Mouse (Mus musculus) CH12.LX (cell line): ENCODE data around the gene Inpp5a. TPM values are rescaled to one million over a fixed set of nuclear protein-coding genes. Genes with fewer than 3 reads are reported as not detected.

Experiments
- DNase-seq: peaks from one replicate; pipeline ENCODE4 v3.0.0-alpha.2; 2013; ENCODE audit errors: extremely low read depth
- H3K27ac ChIP-seq: 2 replicates; pipeline ENCODE4 v1.5.1; 2012; ENCODE audit warnings: low read depth, mild to moderate bottlenecking, control low read depth, moderate library complexity; ENCODE audit not compliant: insufficient read depth
- H3K27me3 ChIP-seq: replicated peaks from 2 replicates; pipeline ENCODE3; 2012; ENCODE audit warnings: inconsistent platforms
- H3K36me3 ChIP-seq, 2 experiments: replicated peaks in 1 of 2; 2 replicates each; pipeline versions ENCODE3 to v1.6.1; 2012; ENCODE audit warnings: inconsistent platforms in 1 of 2, low read length in 1 of 2, mild to moderate bottlenecking in 1 of 2, mixed read lengths in 1 of 2, moderate library complexity in 1 of 2; ENCODE audit not compliant: control insufficient read depth in 1 of 2, insufficient read depth in 1 of 2
- H3K4me1 ChIP-seq, 2 experiments: 2 replicates each; pipeline ENCODE4 v1.6.1; 2012; ENCODE audit warnings: inconsistent platforms in 1 of 2, moderate library complexity in 1 of 2; ENCODE audit not compliant: insufficient read depth in 2 of 2, control insufficient read depth in 1 of 2
- H3K4me2 ChIP-seq: 2 replicates; pipeline ENCODE4 v1.6.1; 2012; ENCODE audit warnings: low read depth, mild to moderate bottlenecking, control low read depth; ENCODE audit not compliant: poor library complexity, insufficient read depth, severe bottlenecking
- H3K4me3 ChIP-seq, 3 experiments: fragments of 150-350 bp in 1 of 3; sonication (generic) in 1 of 3; replicated peaks in 1 of 3; 2 replicates each; pipeline versions ENCODE3 to v1.5.1; 2011 to 2012; ENCODE audit warnings: low read depth in 2 of 3, low read length in 2 of 3, mild to moderate bottlenecking in 2 of 3, moderate library complexity in 2 of 3, control low read depth in 1 of 3, improper control_type of control experiment in 1 of 3, inconsistent platforms in 1 of 3, mixed read lengths in 1 of 3; ENCODE audit not compliant: poor library complexity in 1 of 3
- H3K79me2 ChIP-seq: replicated peaks from 2 replicates; pipeline ENCODE4 v1.6.1; 2012; ENCODE audit warnings: mild to moderate bottlenecking, moderate library complexity; ENCODE audit not compliant: control insufficient read depth, poor library complexity, insufficient read depth, severe bottlenecking; ENCODE audit errors: extremely low read depth
- H3K9ac ChIP-seq: 2 replicates; pipeline ENCODE4 v1.6.1; 2012; ENCODE audit warnings: low read depth, mild to moderate bottlenecking, control low read depth, moderate library complexity; ENCODE audit not compliant: insufficient read depth
- H3K9me3 ChIP-seq: replicated peaks from 2 replicates; pipeline ENCODE3; 2012; ENCODE audit warnings: low read length, inconsistent platforms, mixed read lengths
- EP300 ChIP-seq: IDR thresholded peaks from 2 replicates; pipeline ENCODE4 v1.6.1; 2011; ENCODE audit warnings: low read length, improper control_type of control experiment
- ETS1 ChIP-seq: conservative IDR thresholded peaks from 2 replicates; pipeline ENCODE4 v1.6.1; 2012; ENCODE audit warnings: low read depth, mild to moderate bottlenecking, inconsistent platforms, low read length, improper control_type of control experiment, moderate library complexity
- GABPA ChIP-seq: IDR thresholded peaks from 2 replicates; pipeline ENCODE4 v1.6.1; 2012; ENCODE audit warnings: low read depth, low read length, improper control_type of control experiment, inconsistent platforms; ENCODE audit not compliant: insufficient replicate concordance
- HCFC1 ChIP-seq: IDR thresholded peaks from 2 replicates; pipeline ENCODE4 v1.6.1; 2012; ENCODE audit warnings: low read depth, mild to moderate bottlenecking, inconsistent platforms, low read length, improper control_type of control experiment
- JUN ChIP-seq: IDR thresholded peaks from 2 replicates; pipeline ENCODE4 v1.6.1; 2011; ENCODE audit warnings: low read depth, mild to moderate bottlenecking, low read length, improper control_type of control experiment, moderate library complexity; ENCODE audit not compliant: insufficient read depth
- JUND ChIP-seq: conservative IDR thresholded peaks from 2 replicates; pipeline ENCODE4 v1.6.1; 2011; ENCODE audit warnings: low read depth, low read length, improper control_type of control experiment
- KAT2A ChIP-seq: IDR thresholded peaks from 2 replicates; pipeline ENCODE4 v1.6.1; 2012; ENCODE audit warnings: low read length, improper control_type of control experiment, inconsistent platforms; ENCODE audit not compliant: insufficient replicate concordance
- MAZ ChIP-seq: IDR thresholded peaks from 2 replicates; pipeline ENCODE4 v1.6.1; 2012; ENCODE audit warnings: low read depth, mild to moderate bottlenecking, inconsistent platforms, low read length, improper control_type of control experiment, moderate library complexity
- PAX5 ChIP-seq: IDR thresholded peaks from 2 replicates; pipeline ENCODE4 v1.6.1; 2012; ENCODE audit warnings: low read length, inconsistent platforms, mixed read lengths
- RCOR1 ChIP-seq: conservative IDR thresholded peaks from 2 replicates; pipeline ENCODE4 v1.6.1; 2012; ENCODE audit warnings: low read depth, mild to moderate bottlenecking, inconsistent platforms, low read length, improper control_type of control experiment
- SIN3A ChIP-seq: IDR thresholded peaks from 2 replicates; pipeline ENCODE4 v1.6.1; 2012; ENCODE audit warnings: low read length, improper control_type of control experiment, inconsistent platforms
- TCF12 ChIP-seq: IDR thresholded peaks from 2 replicates; pipeline ENCODE4 v1.6.1; 2014; ENCODE audit warnings: low read depth, mild to moderate bottlenecking, inconsistent platforms, low read length, improper control_type of control experiment
- USF2 ChIP-seq: conservative IDR thresholded peaks from 2 replicates; pipeline ENCODE4 v1.6.1; 2011; ENCODE audit warnings: low read depth, low read length, improper control_type of control experiment
- dilution Hi-C: fragments of 300-500 bp; cut with MboI; formaldehyde crosslinking; loops from 2 replicates; pipeline ENCODE4 v1.14.3; 2020; ENCODE audit warnings: low sequenced_read_pairs; ENCODE audit not compliant: extremely low pct_unique_long_range_greater_than_20kb, extremely low pct_ligation_motif_present
- in situ Hi-C: fragments of 300-500 bp; cut with MboI; formaldehyde crosslinking; loops from 3 replicates; pipeline ENCODE4 v1.14.3; 2019; ENCODE audit warnings: low sequenced_read_pairs, low pct_ligation_motif_present, low pct_unique_long_range_greater_than_20kb, mixed read lengths
- polyA plus RNA-seq: library from polyadenylated mRNA; unstranded; fragments of >175 nt; gene quantifications from 2 replicates; pipeline ENCODE4 v1.2.1, GENCODE M21; 2012; ENCODE audit warnings: low read depth; ENCODE audit not compliant: insufficient read length
- total RNA-seq, 2 experiments: library from RNA; depleted of rRNA; stranded (reverse); fragments of 300-350 nt in 1 of 2; fragments of >200 nt in 1 of 2; gene quantifications; 2 replicates each; pipeline ENCODE4 v1.2.3; 2012 to 2014

The Inpp5a gene
- total and polyA plus RNA-seq, 3 experiments = 1.7 to 5.4 (median 3.0) TPM

DNA sequence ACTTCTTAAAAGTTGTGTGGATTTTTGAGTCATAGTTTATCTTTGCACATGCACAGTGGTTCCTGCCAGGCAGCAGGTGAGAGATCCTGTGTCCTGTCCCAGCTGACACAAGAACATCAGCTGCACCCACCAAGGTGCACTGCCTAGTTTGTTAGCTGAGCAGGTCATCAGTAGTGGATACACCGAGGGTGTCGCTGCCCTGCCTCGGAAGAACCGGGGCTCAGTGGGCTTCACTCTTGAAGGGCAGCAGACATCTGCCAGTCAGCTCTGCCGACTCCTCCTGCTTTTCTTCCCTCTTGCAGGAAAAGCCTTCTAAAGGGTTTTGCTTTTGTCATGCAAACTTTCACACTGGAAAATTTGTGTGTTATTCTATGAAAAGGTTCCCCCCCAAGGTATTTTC is 48.6 kb downstream of the Inpp5a start:
- dilution Hi-C loops = no loop called here
- in situ Hi-C loops = no loop called here
- no peak overlapping the region for H3K9ac ChIP-seq

DNA sequence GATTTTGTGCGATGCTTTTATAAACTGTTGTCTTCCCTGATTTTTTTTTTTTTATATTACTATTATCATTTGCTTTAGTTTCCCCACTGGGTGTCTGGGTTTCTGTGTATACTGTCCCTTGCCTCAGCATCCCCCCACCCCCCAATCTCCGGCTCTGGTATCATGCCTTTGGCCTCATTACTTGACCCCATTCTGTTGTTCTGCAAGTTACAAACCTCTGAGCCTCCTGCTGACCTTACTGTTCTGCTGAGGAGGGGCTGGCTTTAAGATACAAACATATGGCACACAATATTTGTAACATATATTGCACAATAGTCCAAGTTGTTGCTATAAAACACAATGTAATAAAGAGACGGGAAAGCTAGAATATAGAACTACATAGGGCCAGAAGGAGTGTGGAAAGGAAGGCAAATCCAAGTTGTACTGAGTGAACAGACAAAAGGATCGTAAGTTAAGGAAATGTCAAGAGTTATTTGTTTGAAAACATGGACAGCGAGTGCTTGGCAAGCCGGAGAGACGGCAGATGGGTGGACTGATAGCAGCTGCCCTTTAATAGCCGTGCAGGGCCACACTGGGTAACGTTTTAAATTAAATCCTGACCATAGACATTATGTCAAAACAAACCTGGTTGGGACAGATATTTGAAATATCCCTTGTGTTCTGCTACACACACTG is 49.2 kb downstream of the Inpp5a start:
- H3K9ac ChIP-seq = no peak overlapping the region
- dilution Hi-C loops (no loop called here), in situ Hi-C loops (no loop called here)
- no peaks in the 10 kb centered on the region for H3K27me3 ChIP-seq
- H3K36me3 ChIP-seq = no peaks in the 10 kb centered on the region
- H3K27ac ChIP-seq = no peak overlapping the region
- TF ChIP-seq RCOR1 = no peak
- TF ChIP-seq TCF12 = no peak
- TF ChIP-seq EP300 = no peak
- no peak for TF ChIP-seq ETS1
- TF ChIP-seq JUND = no peak
- TF ChIP-seq KAT2A = no peak
- no peak for TF ChIP-seq HCFC1
- TF ChIP-seq MAZ = no peak
- no peak for TF ChIP-seq JUN
- peaks cover 0 to 3% of the 10 kb centered on the region in 2 experiments; a peak in 1 of 4 replicates for H3K4me1 ChIP-seq
- no peak overlapping the region for H3K4me3 ChIP-seq
- no peak for DNase-seq
- no peak overlapping the region for H3K4me2 ChIP-seq
- no peaks in the 10 kb centered on the region for H3K79me2 ChIP-seq
- no peaks in the 10 kb centered on the region for H3K9me3 ChIP-seq

More for the DNA sequence above, 48.6 kb downstream of the Inpp5a start:
- TF ChIP-seq PAX5 (no peak), ETS1 (no peak), USF2 (no peak), GABPA (no peak), SIN3A (no peak)
- Histone ChIP-seq H3K27ac (no peak overlapping the region), H3K4me1 (peaks cover 0 to 3% of the 10 kb centered on the region in 2 experiments; a peak in 1 of 4 replicates), H3K9me3 (no peaks in the 10 kb centered on the region), H3K4me3 (no peak overlapping the region), H3K79me2 (no peaks in the 10 kb centered on the region), H3K36me3 (no peaks in the 10 kb centered on the region), H3K27me3 (no peaks in the 10 kb centered on the region), H3K4me2 (no peak overlapping the region)
- DNase-seq = no peak
